Mouse (Mus musculus): ENCODE measurements around the gene Shh. TPM values are rescaled to one million over a fixed set of nuclear protein-coding genes. Genes with fewer than 3 reads are reported as not detected.

Gene Shh
- 1 to 10 TPM; 1.2 to 1.3 TPM for total RNA-seq (2021)
- long read RNA-seq: 0 reads

GRCm38 (mm10) chr5:28466760-28467306 is at the start of gene Shh:
Gene Shh, minus strand, starts transcription at chr5:28467256.
- DNase-seq (ENCODE audit: low spot score in 2 of 2): peak in 1 of 2 experiments; percentile 32

- DNase-seq (ENCODE audit: low spot score in 2 of 2): no peak
These were observed 33.9 kb upstream of the Shh start for GRCm38 (mm10) chr5:28500792-28501439.

GRCm38 (mm10) chr5:28498846-28499245 is 31.8 kb upstream of the Shh start:
- DNase-seq (ENCODE audit: low spot score in 2 of 2): no peak

GRCm38 (mm10) chr5:28495712-28496650 is 28.9 kb upstream of the Shh start:
- DNase-seq (ENCODE audit: low spot score in 2 of 2): no peak

- no peak for DNase-seq (ENCODE audit: low spot score in 2 of 2)
These were observed 26.5 kb upstream of the Shh start for GRCm38 (mm10) chr5:28493550-28493949.

- no peak for DNase-seq (ENCODE audit: low spot score in 2 of 2)
These were observed 15.9 kb upstream of the Shh start for GRCm38 (mm10) chr5:28482991-28483390.

- DNase-seq (ENCODE audit: low spot score in 2 of 2): no peak
These were observed 14.7 kb upstream of the Shh start for GRCm38 (mm10) chr5:28481730-28482129.

- no peak for DNase-seq (ENCODE audit: low spot score in 2 of 2)
These were observed 9.6 kb upstream of the Shh start for GRCm38 (mm10) chr5:28476389-28477379.

- no peak for DNase-seq (ENCODE audit: low spot score in 2 of 2)
These were observed 6.5 kb upstream of the Shh start for GRCm38 (mm10) chr5:28473556-28473955.

GRCm38 (mm10) chr5:28469525-28470202 is 2.6 kb upstream of the Shh start:
- DNase-seq (ENCODE audit: low spot score in 2 of 2): peak in 1 of 2 experiments; percentile 47

GRCm38 (mm10) chr5:28466351-28466750 is 705 bp downstream of the Shh start:
- no peak for DNase-seq (ENCODE audit: low spot score in 2 of 2)

GRCm38 (mm10) chr5:28465526-28465925 is 1.5 kb downstream of the Shh start:
- no peak for DNase-seq (ENCODE audit: low spot score in 2 of 2)

- peak in 1 of 2 experiments; percentile 37 for DNase-seq (ENCODE audit: low spot score in 2 of 2)
These were observed 2.0 kb downstream of the Shh start for GRCm38 (mm10) chr5:28465099-28465406.

GRCm38 (mm10) chr5:28464361-28465098 is 2.5 kb downstream of the Shh start:
- no peak for DNase-seq (ENCODE audit: low spot score in 2 of 2)

- no peak for DNase-seq (ENCODE audit: low spot score in 2 of 2)
These were observed 3.4 kb downstream of the Shh start for GRCm38 (mm10) chr5:28463656-28464055.

GRCm38 (mm10) chr5:28462741-28463590 is 4.1 kb downstream of the Shh start:
- DNase-seq (ENCODE audit: low spot score in 2 of 2): no peak

- DNase-seq (ENCODE audit: low spot score in 2 of 2): no peak
These were observed 5.7 kb downstream of the Shh start for GRCm38 (mm10) chr5:28461376-28461775.

- DNase-seq (ENCODE audit: low spot score in 2 of 2): no peak
These were observed 6.3 kb downstream of the Shh start for GRCm38 (mm10) chr5:28460556-28461350.
